Mouse (Mus musculus): Measurements from ENCODE around the gene Haus2.

Haus2 gene

GRCm38 (mm10) chr2:120670253-120670652 is 61.1 kb downstream of the Haus2 start:
- no peak for DNase-seq (ENCODE audit: low read depth)
